Mouse (Mus musculus) telencephalon, adult 2 months (tissue): ENCODE data around the gene Immp2l.

Experiments used
- DNase-seq: peaks from one replicate; pipeline ENCODE4 v3.0.0-alpha.2; 2011; ENCODE audit warnings: low read depth, low spot score

Immp2l gene

GRCm38 (mm10) chr12:41170051-41170450 is 146.2 kb downstream of the Immp2l start:
- DNase-seq: no peak

DNA sequence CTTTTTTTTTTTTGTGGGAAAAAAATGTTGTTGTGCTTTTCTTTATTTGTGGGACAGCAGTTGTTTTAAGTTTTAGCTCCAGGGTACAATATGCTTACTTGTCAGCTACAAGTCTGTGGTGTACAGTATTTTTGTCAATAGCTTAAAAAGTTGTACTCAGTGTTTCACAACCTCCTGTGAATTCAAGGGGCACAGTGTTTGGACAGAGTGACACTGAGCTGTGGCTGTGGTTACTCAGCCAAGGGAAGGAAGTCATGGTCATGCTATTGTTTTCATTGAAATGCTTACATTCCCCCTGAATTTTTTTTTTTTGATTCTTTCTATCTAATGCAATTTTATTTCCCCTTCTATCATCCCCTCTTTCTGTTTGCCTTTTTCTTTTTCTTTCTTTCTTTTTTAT is 159.0 kb downstream of the Immp2l start:
- no peak for DNase-seq

- no peak for DNase-seq
These were observed 161.2 kb downstream of the Immp2l start for GRCm38 (mm10) chr12:41185060-41185459.

GRCm38 (mm10) chr12:41185509-41185908 is 161.6 kb downstream of the Immp2l start:
- no peak for DNase-seq

DNA sequence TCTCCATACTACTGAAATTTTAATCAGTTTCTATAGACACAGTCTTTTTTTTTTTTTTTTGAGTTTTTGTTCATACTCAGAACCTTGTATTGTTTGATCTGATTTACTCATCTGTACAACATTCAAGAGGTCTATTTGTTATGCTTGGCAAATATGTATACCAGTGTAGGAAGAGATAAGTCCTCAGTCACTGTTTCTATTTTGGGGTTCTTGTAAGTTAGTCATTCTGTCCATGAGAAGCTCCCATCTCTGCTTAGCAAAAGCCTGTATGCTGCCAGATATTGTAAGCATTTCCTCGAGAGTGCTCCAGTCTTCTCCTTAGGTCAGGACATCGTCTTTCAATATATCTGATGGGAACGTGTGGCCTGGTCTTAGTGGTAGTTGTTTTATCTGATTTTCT is 168.9 kb downstream of the Immp2l start:
- peak; percentile 2 for DNase-seq

- DNase-seq: no peak
These were observed 172.5 kb downstream of the Immp2l start for GRCm38 (mm10) chr12:41196374-41196773.

GRCm38 (mm10) chr12:41215186-41215585 is 191.3 kb downstream of the Immp2l start:
- DNase-seq: no peak

GRCm38 (mm10) chr12:41221893-41222292 is 198.0 kb downstream of the Immp2l start:
- DNase-seq: no peak

DNA sequence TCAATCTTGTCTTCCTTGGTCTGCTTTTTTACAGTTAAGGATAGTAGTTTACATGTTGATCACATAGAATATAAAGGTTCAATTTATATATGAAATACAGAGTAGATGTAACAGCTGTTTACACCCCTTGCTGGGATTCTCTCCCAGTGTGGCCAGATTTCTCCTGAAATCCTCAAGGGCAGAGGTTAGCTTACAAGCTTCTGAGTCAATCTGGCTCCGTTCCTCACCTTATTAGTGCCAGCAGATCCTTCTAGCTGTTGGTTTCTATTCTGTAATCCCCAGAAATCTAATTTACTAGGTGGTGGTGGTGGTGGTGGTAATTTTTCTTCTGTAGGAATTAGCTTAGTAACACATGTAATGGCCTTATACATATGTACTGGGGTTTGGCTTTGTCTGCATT is 199.8 kb downstream of the Immp2l start:
- no peak for DNase-seq

GRCm38 (mm10) chr12:41224538-41224937 is 200.6 kb downstream of the Immp2l start:
- DNase-seq: no peak

DNA sequence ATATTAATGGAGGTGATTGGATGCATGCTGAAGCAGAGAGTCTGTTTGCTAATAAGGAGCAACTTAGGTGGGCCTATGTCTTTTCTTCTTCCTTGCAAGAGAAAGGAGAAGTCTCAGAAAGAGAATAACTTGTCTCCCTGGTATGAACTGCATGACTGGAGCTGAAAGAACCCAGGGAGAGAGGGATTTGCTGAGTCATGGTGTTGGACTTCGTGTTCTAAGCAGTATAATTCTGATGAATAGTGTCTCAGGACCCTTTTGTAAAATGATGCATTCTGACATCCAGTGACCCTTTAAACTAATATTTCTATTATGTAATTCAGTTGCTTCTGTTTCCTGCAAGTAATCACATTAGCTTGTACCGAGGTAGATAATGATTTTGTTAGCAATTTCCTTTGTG is 208.1 kb downstream of the Immp2l start:
- no peak for DNase-seq

GRCm38 (mm10) chr12:41237880-41238279 is 214.0 kb downstream of the Immp2l start:
- no peak for DNase-seq

- DNase-seq: no peak
These were observed 217.3 kb downstream of the Immp2l start for GRCm38 (mm10) chr12:41241221-41241620.

- peak; percentile 55 for DNase-seq
These were observed 224.4 kb downstream of the Immp2l start for GRCm38 (mm10) chr12:41248254-41248653.

DNA sequence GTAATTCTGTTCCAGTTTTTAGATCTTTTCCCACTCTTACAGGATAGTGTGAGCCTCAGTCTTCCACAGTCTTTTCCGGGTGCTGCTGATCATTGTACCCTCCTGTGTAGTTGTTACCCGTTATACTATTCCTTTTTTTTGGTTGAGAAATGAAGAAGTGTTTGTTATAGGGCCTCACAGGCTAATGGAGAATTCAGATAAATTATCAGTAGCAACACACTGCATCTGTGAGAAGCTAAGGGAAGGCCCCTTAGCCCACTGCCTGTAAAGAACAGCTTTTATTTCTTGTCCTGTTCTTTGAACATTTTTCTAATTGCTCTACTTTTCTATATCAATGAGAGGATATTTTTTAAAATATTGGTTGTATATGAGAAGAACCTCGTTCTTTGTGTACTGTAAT is 226.2 kb downstream of the Immp2l start:
- no peak for DNase-seq

- no peak for DNase-seq
These were observed 234.0 kb downstream of the Immp2l start for GRCm38 (mm10) chr12:41257905-41258304.

DNA sequence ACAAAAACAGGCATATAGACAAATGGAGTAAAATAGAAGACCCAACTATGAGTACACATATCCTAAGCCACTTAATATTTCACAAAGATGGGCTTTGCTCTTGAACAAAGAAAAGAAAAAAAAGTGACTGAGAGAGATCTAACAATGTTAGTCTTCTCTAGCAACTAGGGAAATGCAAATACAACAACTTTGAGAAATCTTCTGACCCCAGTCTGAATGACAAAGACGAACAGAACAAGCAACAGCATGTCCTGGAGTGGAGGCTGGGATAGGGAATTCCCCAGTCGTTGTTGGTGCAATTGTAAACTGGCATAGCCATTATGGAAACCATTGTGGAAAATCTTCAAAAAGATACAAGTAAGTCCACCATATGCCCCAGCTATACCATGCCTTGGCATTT is 235.7 kb downstream of the Immp2l start:
- DNase-seq: no peak

DNA sequence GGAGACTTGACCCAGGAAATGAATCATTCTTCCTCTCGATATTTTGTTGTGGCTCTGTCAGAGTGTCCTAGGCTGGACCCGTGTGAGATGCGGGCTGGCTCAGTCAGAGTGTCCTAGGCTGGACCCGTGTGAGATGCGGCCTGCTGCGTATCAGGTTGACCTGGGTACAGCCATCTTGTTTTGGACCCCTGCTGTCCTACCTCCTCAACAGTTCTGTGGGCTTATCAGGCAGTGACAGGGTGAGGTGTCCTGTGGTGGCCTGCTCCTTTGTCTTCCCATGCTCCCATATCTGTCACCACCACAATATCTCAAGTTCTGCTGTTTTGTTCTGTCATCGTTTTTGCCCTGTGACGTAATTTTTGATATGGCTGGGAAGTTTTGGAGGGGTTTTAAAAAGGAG is 250.2 kb downstream of the Immp2l start:
- DNase-seq: no peak

DNA sequence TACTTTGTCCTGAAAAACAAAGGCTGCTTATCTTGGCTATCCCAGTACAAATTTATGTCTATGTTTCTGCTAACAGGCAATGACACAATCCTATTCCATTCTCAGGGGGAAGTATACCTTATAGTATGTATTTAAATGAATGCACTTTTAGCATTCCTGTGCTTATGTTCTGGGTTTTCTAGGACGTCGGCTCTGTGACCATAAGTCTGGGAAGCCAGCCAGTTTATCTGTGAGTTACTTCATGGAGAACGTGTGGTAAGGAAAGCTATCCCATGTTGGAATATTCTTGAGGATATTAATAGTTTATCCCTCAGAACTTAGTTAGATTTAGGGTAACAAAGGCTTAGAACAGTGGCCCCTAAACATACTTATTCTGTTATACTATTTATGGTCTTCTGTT is 251.5 kb downstream of the Immp2l start:
- DNase-seq: peak; percentile 12

GRCm38 (mm10) chr12:41277896-41278295 is 254.0 kb downstream of the Immp2l start:
- DNase-seq: no peak

- DNase-seq: no peak
These were observed 265.2 kb downstream of the Immp2l start for GRCm38 (mm10) chr12:41289047-41289446.

DNA sequence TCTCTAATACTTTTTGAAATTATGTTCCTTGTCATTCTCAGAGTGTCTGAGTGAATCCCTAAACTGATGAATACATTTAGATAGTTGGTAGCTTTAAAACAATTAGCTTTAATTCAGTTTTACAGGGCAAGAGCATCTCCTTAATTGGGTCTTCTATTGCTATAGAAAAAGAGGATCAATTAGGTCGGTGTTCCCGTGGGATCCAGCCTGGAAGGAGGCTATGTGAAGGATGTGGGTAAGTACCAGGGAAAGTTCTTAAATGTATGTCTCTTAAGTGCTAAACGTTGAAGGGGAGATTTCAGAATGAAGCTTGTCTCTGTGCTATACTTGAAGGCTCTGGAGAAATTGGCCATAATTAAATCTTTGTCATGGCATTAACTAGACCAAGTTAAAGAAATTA is 283.1 kb downstream of the Immp2l start:
- DNase-seq: no peak

- DNase-seq: no peak
These were observed 285.1 kb downstream of the Immp2l start for GRCm38 (mm10) chr12:41308726-41309680.
